In the genomic region with DNA sequence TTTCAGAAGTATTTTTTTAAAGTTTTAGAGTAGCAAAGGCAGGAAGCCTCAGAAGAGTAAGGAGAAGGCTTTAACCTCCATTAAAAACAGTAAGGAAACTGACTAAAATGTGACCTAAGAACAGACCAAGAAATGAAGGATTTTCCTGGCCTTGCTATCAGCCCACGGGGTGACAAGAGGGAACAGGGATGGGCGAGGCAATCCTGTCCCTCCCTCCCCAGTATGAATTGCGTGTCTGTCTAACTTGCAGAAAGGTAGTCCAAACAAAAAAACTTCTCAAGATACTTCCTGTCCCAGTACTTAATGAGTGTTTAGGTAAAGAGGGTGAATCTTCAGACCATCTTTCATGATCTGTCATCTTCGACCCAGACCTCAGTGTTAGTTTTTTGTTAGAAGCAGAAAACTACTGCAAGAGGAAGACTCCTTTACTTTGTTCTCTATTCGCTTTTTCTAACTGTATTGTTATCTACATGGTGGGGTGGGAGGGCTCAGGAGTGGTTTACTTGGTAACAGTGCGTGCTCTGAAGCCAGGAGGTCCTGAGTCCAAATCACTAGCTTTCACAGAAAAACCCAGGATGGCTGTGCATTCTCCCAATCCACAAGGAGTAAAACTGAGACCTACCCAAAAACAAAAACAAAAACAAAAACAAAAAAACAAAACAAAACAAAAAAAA, we compare ENCODE assay signal across 20 mouse cellular contexts. TPM values are rescaled to one million over a fixed set of nuclear protein-coding genes. Genes with fewer than 3 reads are reported as not detected.
DNase-seq lines count a peak whose midpoint lies in the region; ATAC-seq and TF ChIP-seq lines count a peak whose summit lies in the region.
"Had no signal": no experiment of that assay in that cellular context is flagged by ENCODE, and none has a peak within 500 bp of the region (broad histone marks: within the 10 kb centered on the region; RNA-seq: fewer than 3 reads in every experiment).

No protein-coding gene starts in this region.

- H3K9me3 ChIP-seq in liver, embryonic 11.5 days (ENCODE audit: control insufficient read depth, low read length) = no peaks in the 10 kb centered on the region
- no peaks in the 10 kb centered on the region for H3K9me3 ChIP-seq in hindbrain, embryonic 12.5 days (replicated peaks)
- H3K9me3 ChIP-seq: heart, embryonic 13.5 days; hindbrain, embryonic 15.5 days; limb, embryonic 13.5 days had no signal

- no peak for TF ChIP-seq POLR2A in spleen, adult 2 months (IDR thresholded peaks at IDR 0.05; ENCODE audit: low read depth, low read length)

- H3K4me2 ChIP-seq in liver, embryonic 11.5 days = peak overlapping the region; percentile 37; the same call in 1 of the 2 replicates
- H3K4me2 ChIP-seq in hindbrain, embryonic 12.5 days (replicated peaks) = no peak overlapping the region
- H3K4me2 ChIP-seq: heart, embryonic 13.5 days; hindbrain, embryonic 15.5 days; limb, embryonic 13.5 days had no signal

- peaks cover 31% of the 10 kb centered on the region; the same call in 1 of the 2 replicates for H3K79me2 ChIP-seq in macrophage (ENCODE audit: inconsistent target)

- no peak overlapping the region; the same call in 1 of the 2 replicates for H3K9ac ChIP-seq in liver, embryonic 11.5 days (ENCODE audit: low read depth, low read length)
- H3K9ac ChIP-seq in hindbrain, embryonic 12.5 days = no peak overlapping the region
- H3K9ac ChIP-seq: heart, embryonic 13.5 days; hindbrain, embryonic 15.5 days; limb, embryonic 13.5 days had no signal

- H3K27ac ChIP-seq in spleen, adult 2 months (ENCODE audit: insufficient read depth, low read length) = 0 out of 2 replicates have a peak overlapping the region, but pooled peaks have one; percentile 29
- H3K27ac ChIP-seq in liver, embryonic 11.5 days (ENCODE audit: low read depth, low read length) = peak overlapping the region; percentile 43; the same call in 1 of the 2 replicates
- H3K27ac ChIP-seq in macrophage = peak overlapping the region; percentile 94
- H3K27ac ChIP-seq in hindbrain, embryonic 12.5 days = no peak overlapping the region
- H3K27ac ChIP-seq: heart, embryonic 13.5 days; hindbrain, embryonic 15.5 days; kidney, postnatal 0 days; limb, embryonic 13.5 days had no signal

- no peaks in the 10 kb centered on the region; the same call in 1 of the 2 replicates for H3K4me1 ChIP-seq in spleen, adult 2 months (ENCODE audit: control insufficient read depth, insufficient read depth, insufficient read length)
- H3K4me1 ChIP-seq in liver, embryonic 11.5 days (replicated peaks; ENCODE audit: control insufficient read depth, insufficient read depth, low read length) = peaks cover 11% of the 10 kb centered on the region
- H3K4me1 ChIP-seq in hindbrain, embryonic 12.5 days = peaks cover 2% of the 10 kb centered on the region; the same call in 1 of the 2 replicates
- H3K4me1 ChIP-seq: limb, embryonic 13.5 days had no signal

- intact Hi-C loops in gastrocnemius, postnatal 36 days (cut with DNase I) = no loop called here
- intact Hi-C loops in heart, postnatal 14 days (cut with DNase I) = no loop called here

- no peak overlapping the region for H3K4me3 ChIP-seq in spleen, adult 2 months (ENCODE audit: extremely low read depth, insufficient read depth, insufficient read length)
- H3K4me3 ChIP-seq in liver, embryonic 11.5 days (ENCODE audit: low read depth, low read length) = no peak overlapping the region
- no peak overlapping the region for H3K4me3 ChIP-seq in macrophage (ENCODE audit: inconsistent target)
- H3K4me3 ChIP-seq in hindbrain, embryonic 12.5 days = no peak overlapping the region
- H3K4me3 ChIP-seq: heart, embryonic 13.5 days; hindbrain, embryonic 15.5 days; limb, embryonic 13.5 days had no signal

- H3K36me3 ChIP-seq in spleen, adult 2 months (ENCODE audit: control insufficient read depth, insufficient read depth, low read length) = no peaks in the 10 kb centered on the region
- no peaks in the 10 kb centered on the region for H3K36me3 ChIP-seq in liver, embryonic 11.5 days (ENCODE audit: control insufficient read depth, insufficient read depth, low read length)
- no peaks in the 10 kb centered on the region for H3K36me3 ChIP-seq in macrophage (ENCODE audit: inconsistent target)
- H3K36me3 ChIP-seq in hindbrain, embryonic 12.5 days = no peaks in the 10 kb centered on the region
- H3K36me3 ChIP-seq: heart, embryonic 13.5 days; hindbrain, embryonic 15.5 days; limb, embryonic 13.5 days had no signal

- ATAC-seq in liver, embryonic 11.5 days (replicated peaks; ENCODE audit: low FRiP score) = peak; percentile 56; the same call in 1 of the 2 replicates
- ATAC-seq in hindbrain, embryonic 12.5 days (ENCODE audit: low FRiP score) = no peak
- ATAC-seq: midbrain, embryonic 16.5 days had no signal

- no peaks in the 10 kb centered on the region for H3K27me3 ChIP-seq in spleen, adult 2 months (ENCODE audit: control insufficient read depth, insufficient read depth, low read length)
- H3K27me3 ChIP-seq in liver, embryonic 11.5 days (replicated peaks; ENCODE audit: control insufficient read depth, insufficient read depth, low read length) = no peaks in the 10 kb centered on the region
- no peaks in the 10 kb centered on the region for H3K27me3 ChIP-seq in hindbrain, embryonic 12.5 days
- H3K27me3 ChIP-seq: CH12.LX; heart, embryonic 13.5 days; hindbrain, embryonic 15.5 days; limb, embryonic 13.5 days had no signal

- no peak for TF ChIP-seq CTCF in spleen, adult 2 months (IDR thresholded peaks at IDR 0.05; ENCODE audit: extremely low read depth, insufficient read depth, insufficient read length, insufficient replicate concordance)

- whole genome bisulfite sequencing in spleen, adult 2 months = 67% methylated on average over 6 of the region's 6 CpGs
- 36% methylated on average over 6 of the region's 6 CpGs for WGBS in liver, embryonic 11.5 days
- 62% methylated on average over 6 of the region's 6 CpGs for WGBS in macrophage (ENCODE audit: missing documents)
- 76% methylated on average over 6 of the region's 6 CpGs for WGBS in hindbrain, embryonic 12.5 days

- no peak for DNase-seq in spleen, adult 2 months (ENCODE audit: low read depth in 1 of 2, low spot score in 2 of 2)
- DNase-seq in spleen, adult 18-20 months = no peak
- DNase-seq in liver, embryonic 11.5 days (ENCODE audit: low spot score) = no peak
- no peak for DNase-seq in gastrocnemius, postnatal 36 days
- no peak for DNase-seq in heart, postnatal 14 days
- no peak for DNase-seq in adrenal gland, adult 8-10 months
- DNase-seq: cerebellum, adult 11 months; cerebellum, postnatal 14 days; heart, adult 18-20 months; heart, postnatal 36 days; kidney, adult 18-20 months; thymus, postnatal 14 days had no signal

RNA-seq across cellular contexts. Expression of gene Trdmt1, which starts 5.6 kb away (rescaled TPM):
- polyA plus RNA-seq in spleen, adult 2 months (2012; rRNA removed) = 1.1 and 1.2 TPM in 2 replicates
- polyA plus RNA-seq in liver, embryonic 11.5 days (2014; fragmentation: Nextera tagmentation; extraction: Ambion mirVana) = 10.2 and 13.4 TPM in 2 replicates
- total RNA-seq in macrophage (2018; cell fraction: chromatin; rRNA removed) = 10 to 100 TPM in 3 of 26 experiments, 1 to 10 TPM in 23; 2.1 to 11.2 (median 7.7) TPM
- 1 to 10 TPM; 3.5 to 6.7 (median 4.7) TPM for total RNA-seq in macrophage (2018; cell fraction: cytosol; rRNA removed)
- 1 to 10 TPM; 2.4 to 9.7 (median 4.9) TPM for total RNA-seq in macrophage (2018; cell fraction: nucleus; rRNA removed)
- 6.1 to 7.7 TPM (median 6.1 TPM) in 3 replicates for polyA plus RNA-seq in macrophage (2018)
- total RNA-seq in gastrocnemius, postnatal 36 days (2021) = 1 to 10 TPM; 3.4 to 4.3 TPM
- 1 to 10 TPM; 6.6 to 9.1 TPM for total RNA-seq in heart, postnatal 14 days (2021)
- polyA plus RNA-seq in hindbrain, embryonic 12.5 days (2016; fragmentation: Nextera tagmentation; extraction: Ambion mirVana) = 6.4 and 7.9 TPM in 2 replicates
- 1 to 10 TPM; 3.6 to 8.0 (median 5.1) TPM for total RNA-seq in adrenal gland, adult 8-10 months (2022)

RNA-seq across cellular contexts. Expression of gene Vim, which starts 34.9 kb away (rescaled TPM):
- polyA plus RNA-seq in spleen, adult 2 months (2012; rRNA removed) = 718 and 867 TPM in 2 replicates
- polyA plus RNA-seq in liver, embryonic 11.5 days (2014; fragmentation: Nextera tagmentation; extraction: Ambion mirVana) = 222 and 235 TPM in 2 replicates
- total RNA-seq in macrophage (2018; cell fraction: chromatin; rRNA removed) = 1,000 to 10,000 TPM in 11 of 26 experiments, 100 to 1,000 TPM in 15; 356 to 3,689 (median 853) TPM
- total RNA-seq in macrophage (2018; cell fraction: cytosol; rRNA removed) = 1,000 to 10,000 TPM; 1,475 to 4,121 (median 2,080) TPM
- total RNA-seq in macrophage (2018; cell fraction: nucleus; rRNA removed) = 1,000 to 10,000 TPM in 22 of 26 experiments, 100 to 1,000 TPM in 4; 768 to 3,052 (median 1,507) TPM
- 760 to 2,516 TPM (median 1,050 TPM) in 3 replicates for polyA plus RNA-seq in macrophage (2018)
- 100 to 1,000 TPM; 118 to 161 TPM for total RNA-seq in gastrocnemius, postnatal 36 days (2021)
- 100 to 1,000 TPM; 554 to 575 TPM for total RNA-seq in heart, postnatal 14 days (2021)
- 1,011 and 1,056 TPM in 2 replicates for polyA plus RNA-seq in hindbrain, embryonic 12.5 days (2016; fragmentation: Nextera tagmentation; extraction: Ambion mirVana)
- 100 to 1,000 TPM; 106 to 291 (median 155) TPM for total RNA-seq in adrenal gland, adult 8-10 months (2022)

RNA-seq across cellular contexts. Expression of gene Cubn, which starts 47.2 kb away (rescaled TPM):
- 0.04 and 0.06 TPM in 2 replicates for polyA plus RNA-seq in spleen, adult 2 months (2012; rRNA removed)
- polyA plus RNA-seq in liver, embryonic 11.5 days (2014; fragmentation: Nextera tagmentation; extraction: Ambion mirVana) = 0.14 and 0.15 TPM in 2 replicates
- total RNA-seq in macrophage (2018; cell fraction: chromatin; rRNA removed) = 1 to 10 TPM in 2 of 26 experiments, under 1 TPM in 7, not detected in 17; 0.06 to 1.3 (median 0.14) TPM
- total RNA-seq in macrophage (2018; cell fraction: cytosol; rRNA removed) = under 1 TPM in 7 of 26 experiments, not detected in 19; under 0.01 to 0.10 (median under 0.01) TPM
- under 1 TPM in 10 of 26 experiments, not detected in 16; 0.04 to 0.69 (median 0.15) TPM for total RNA-seq in macrophage (2018; cell fraction: nucleus; rRNA removed)
- polyA plus RNA-seq in macrophage (2018) = not detected in 3 replicates
- under 1 TPM; 0.05 to 0.08 TPM for total RNA-seq in gastrocnemius, postnatal 36 days (2021)
- total RNA-seq in heart, postnatal 14 days (2021) = 1 to 10 TPM; 1.2 TPM
- 0.29 and 0.32 TPM in 2 replicates for polyA plus RNA-seq in hindbrain, embryonic 12.5 days (2016; fragmentation: Nextera tagmentation; extraction: Ambion mirVana)
- under 1 TPM; 0.17 to 0.37 (median 0.21) TPM for total RNA-seq in adrenal gland, adult 8-10 months (2022)
